Mouse (Mus musculus) olfactory bulb, adult 2 months (tissue): ENCODE results near the gene Gm9844.

ENCODE experiments used
- CTCF ChIP-seq: fragments of 200-500 bp; IDR thresholded peaks from 2 replicates; pipeline ENCODE4 v1.5.1; 2012; ENCODE audit warnings: low read depth, mild to moderate bottlenecking, low read length, moderate library complexity; ENCODE audit not compliant: insufficient read depth
- POLR2A ChIP-seq: fragments of 200-500 bp; IDR thresholded peaks from 2 replicates; pipeline ENCODE4 v1.6.1; 2012; ENCODE audit warnings: mild to moderate bottlenecking, low read depth, low read length, moderate library complexity; ENCODE audit not compliant: insufficient read depth

- TF ChIP-seq CTCF (no peak), POLR2A (no peak)
Observed at GRCm38 (mm10) chr7:24864156-24864555, 2.1 kb downstream of the Gm9844 start.
